Mouse (Mus musculus): ENCODE data around the gene Fry. TPM values are rescaled to one million over a fixed set of nuclear protein-coding genes. Genes with fewer than 3 reads are reported as not detected.

The Fry gene
- polyA plus RNA-seq, 1 experiment from 2014 or later: 5.3 TPM

DNA sequence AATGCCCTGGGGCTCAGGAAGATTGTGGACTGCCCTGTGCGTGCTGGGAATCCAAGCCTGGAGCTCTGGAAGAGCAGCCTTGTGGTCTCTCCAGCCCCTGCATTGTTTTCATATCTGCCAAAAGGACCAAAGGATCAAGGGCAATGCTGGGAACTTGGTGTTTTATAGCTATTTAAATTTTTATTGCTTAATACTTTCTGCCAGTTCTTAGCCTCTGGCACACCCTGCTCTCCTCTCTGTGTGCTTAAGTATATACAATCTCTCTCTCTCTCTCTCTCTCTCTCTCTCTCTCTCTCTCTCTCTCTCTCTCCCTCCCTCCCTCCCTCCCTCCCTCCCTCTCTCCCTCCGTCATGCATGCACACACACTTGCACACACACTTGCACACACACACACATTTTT, 147.5 kb downstream of the Fry start:
- no peak for DNase-seq (ENCODE audit: low spot score)

GRCm38 (mm10) chr5:150268261-150268660, 149.8 kb downstream of the Fry start:
- DNase-seq (ENCODE audit: low spot score): no peak

- no peak for DNase-seq (ENCODE audit: low spot score)
Measured at GRCm38 (mm10) chr5:150270468-150270867, 152.0 kb downstream of the Fry start.

- DNase-seq (ENCODE audit: low spot score): no peak
Measured at GRCm38 (mm10) chr5:150272173-150272572, 153.7 kb downstream of the Fry start.

GRCm38 (mm10) chr5:150275314-150275713, 156.9 kb downstream of the Fry start:
- no peak for DNase-seq (ENCODE audit: low spot score)

DNA sequence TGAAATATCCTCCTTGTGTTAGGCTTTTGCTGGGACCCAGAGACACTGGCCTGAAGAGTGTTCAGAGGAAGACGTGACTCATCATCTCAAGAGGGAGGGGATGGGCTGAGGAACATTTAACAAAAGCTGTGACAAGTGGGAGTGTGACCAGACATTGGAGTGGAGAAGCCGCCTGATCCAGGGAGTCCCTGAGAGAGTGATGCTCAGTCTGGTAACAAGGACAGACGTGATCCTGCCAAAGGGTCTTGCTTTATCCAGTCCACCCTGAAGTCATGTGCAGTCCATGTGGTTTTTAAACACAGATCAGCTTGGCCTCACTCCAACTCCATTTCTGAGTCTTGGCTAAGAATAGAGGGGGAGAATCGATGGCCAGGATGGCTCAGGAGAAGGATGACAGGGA, 158.2 kb downstream of the Fry start:
- no peak for DNase-seq (ENCODE audit: low spot score)

GRCm38 (mm10) chr5:150279387-150279786, 160.9 kb downstream of the Fry start:
- DNase-seq (ENCODE audit: low spot score): no peak

DNA sequence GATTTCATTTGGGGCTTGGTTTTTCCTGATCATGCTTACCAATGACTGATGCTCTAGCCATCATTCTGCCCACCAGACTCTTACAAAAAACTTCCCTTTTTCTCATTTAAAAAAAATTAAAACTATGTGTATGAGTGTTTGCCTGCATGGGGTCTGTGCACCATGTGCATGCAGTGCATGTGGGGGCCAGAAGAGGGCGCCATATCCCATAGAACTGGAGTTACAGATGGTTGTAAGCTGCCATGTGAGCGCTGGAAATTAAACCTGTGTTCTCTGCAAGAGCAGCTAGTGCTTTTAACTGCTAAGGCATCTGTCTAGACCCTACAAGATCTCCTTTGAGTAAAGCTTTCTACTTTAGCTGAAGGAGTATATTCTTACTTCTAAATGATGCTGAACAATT, 162.6 kb downstream of the Fry start:
- no peak for DNase-seq (ENCODE audit: low spot score)

- DNase-seq (ENCODE audit: low spot score): no peak
Measured at GRCm38 (mm10) chr5:150282091-150282490, 163.6 kb downstream of the Fry start.

GRCm38 (mm10) chr5:150287949-150288348, 169.5 kb downstream of the Fry start:
- DNase-seq (ENCODE audit: low spot score): no peak

GRCm38 (mm10) chr5:150289611-150290010, 171.2 kb downstream of the Fry start:
- DNase-seq (ENCODE audit: low spot score): peak; percentile 40

- DNase-seq (ENCODE audit: low spot score): no peak
Measured at GRCm38 (mm10) chr5:150290494-150291199, 172.2 kb downstream of the Fry start.

DNA sequence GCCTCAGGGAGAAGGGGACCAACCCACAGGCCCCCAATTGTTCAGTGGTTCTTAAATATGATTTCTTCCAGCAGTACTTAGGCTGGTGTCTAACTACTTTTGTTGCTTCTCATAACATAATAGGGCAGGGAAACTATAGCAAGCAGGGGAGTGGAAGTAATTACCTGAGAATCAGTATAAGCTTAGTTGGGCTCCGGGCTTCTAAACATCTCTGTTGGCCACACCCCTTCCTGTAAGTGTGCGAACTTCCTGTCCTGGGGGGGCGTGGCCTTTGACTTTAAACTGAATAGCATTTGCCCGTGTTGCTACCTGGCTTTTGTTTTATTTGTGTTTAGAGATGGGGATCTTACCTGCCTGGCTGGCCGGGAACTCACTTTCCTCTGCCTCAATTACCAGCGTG, 172.8 kb downstream of the Fry start:
- peak; percentile 5 for DNase-seq (ENCODE audit: low spot score)

DNA sequence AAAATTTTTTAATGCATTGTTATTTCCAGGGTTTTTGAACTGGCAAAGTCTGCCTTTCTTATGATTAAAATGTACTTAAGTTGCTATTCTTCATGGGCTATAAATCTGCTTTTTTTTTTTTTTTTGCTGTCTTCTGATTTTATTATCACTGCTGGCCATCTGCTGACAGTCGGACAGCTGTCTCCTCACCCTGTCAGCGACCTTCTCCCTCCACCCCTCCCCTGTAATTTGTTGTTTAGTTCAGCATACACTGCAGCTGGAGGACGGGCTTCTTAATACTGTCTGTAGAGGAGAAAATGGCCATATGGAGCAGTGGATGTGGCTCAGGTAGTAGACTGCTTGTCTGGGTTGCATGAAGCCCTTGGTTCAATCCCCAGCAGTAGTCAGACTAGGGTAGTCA, 173.7 kb downstream of the Fry start:
- no peak for DNase-seq (ENCODE audit: low spot score)

DNA sequence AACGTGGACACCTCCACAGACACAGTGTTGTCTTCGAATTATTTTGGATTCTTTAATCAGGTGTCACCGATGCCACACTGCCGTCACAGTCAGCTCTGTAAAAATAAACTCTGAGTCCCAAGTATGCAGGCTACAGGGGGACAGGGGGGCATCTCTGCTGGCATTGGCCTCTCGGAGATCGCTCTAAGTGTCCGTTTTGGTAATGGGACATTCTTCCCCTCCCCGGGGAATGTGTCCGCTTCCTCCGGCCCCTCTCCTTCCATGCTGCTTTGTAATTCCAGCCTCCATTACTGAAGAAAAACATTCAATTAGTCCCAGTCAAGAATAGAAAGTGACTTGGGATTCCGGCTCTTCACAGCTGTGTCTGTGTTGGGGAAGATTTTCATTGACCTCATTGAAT, 175.9 kb downstream of the Fry start:
- no peak for DNase-seq (ENCODE audit: low spot score)

GRCm38 (mm10) chr5:150295096-150295495, 176.7 kb downstream of the Fry start:
- DNase-seq (ENCODE audit: low spot score): no peak

DNA sequence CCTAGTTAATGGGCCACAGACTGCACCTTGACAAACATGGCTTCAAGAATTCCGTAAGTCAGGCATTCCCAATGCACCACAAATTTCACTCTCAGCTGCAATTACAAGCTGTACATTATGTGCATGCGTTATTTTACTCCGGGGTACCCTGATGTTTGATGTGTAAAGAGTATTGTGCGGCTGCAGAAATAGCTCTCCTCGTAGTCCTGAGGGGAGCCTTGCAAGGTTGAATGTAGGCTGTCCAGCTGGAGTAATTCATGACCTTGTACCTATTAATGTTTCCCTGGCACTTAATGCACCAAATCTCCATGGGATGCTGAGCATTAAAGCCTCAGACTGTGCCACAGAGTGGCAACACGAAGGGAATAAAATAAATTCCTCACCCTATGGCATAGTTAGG, 180.5 kb downstream of the Fry start:
- DNase-seq (ENCODE audit: low spot score): no peak

- DNase-seq (ENCODE audit: low spot score): no peak
Measured at GRCm38 (mm10) chr5:150302123-150302522, 183.7 kb downstream of the Fry start.

- DNase-seq (ENCODE audit: low spot score): no peak
Measured at GRCm38 (mm10) chr5:150302996-150303395, 184.6 kb downstream of the Fry start.

DNA sequence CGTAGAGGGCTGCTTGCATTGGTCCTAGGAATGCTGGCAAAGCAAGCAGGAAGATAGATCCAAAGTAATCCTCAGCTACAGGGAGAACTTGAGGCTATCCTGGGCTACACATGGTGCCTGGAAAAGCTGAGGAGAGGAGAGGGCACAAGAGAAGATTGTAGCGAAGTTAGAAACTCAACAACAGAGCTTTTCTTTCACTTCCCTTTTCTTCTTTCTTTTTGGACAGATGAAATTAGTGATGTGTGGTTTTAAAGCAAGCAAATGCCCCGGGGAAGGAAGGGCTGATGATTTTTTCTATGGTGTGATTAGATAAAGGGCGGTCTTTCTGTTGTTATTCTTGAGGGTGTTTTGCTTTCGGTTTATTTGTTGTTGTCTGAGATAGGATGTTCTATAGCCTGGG, 188.1 kb downstream of the Fry start:
- no peak for DNase-seq (ENCODE audit: low spot score)

- DNase-seq (ENCODE audit: low spot score): no peak
Measured at GRCm38 (mm10) chr5:150313229-150313628, 194.8 kb downstream of the Fry start.

DNA sequence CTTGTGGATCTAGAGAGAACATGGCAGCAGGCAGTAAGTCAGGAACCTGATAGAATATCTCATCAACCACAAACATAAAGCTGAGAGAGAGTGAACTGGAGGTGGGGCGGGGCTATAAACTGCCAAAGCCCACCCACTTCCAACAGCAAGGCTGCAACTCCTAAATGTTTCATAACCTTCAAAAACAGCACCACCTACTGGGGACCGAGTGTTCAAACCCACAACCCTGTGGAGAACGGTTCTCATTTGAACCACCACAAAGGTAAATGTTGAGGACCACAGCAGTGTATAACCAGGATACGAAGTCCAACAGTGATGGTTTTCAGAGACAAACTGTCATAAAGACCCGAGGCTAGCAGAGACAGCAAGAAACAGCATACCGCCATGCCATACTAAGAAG, 196.1 kb downstream of the Fry start:
- DNase-seq (ENCODE audit: low spot score): no peak

GRCm38 (mm10) chr5:150325411-150325810, 207.0 kb downstream of the Fry start:
- DNase-seq (ENCODE audit: low spot score): no peak

- DNase-seq (ENCODE audit: low spot score): peak; percentile 8
Measured at GRCm38 (mm10) chr5:150328686-150329085, 210.2 kb downstream of the Fry start.

Data from thymus, postnatal 0 days (tissue).